Mouse (Mus musculus) frontal cortex, adult (tissue): ENCODE results near the gene Olfr1321.

Source experiments
- ATAC-seq: cut with Nextera tagmentation; 2 replicates; pipeline ENCODE4 v1.9.2; 2017; ENCODE audit warnings: mild to moderate bottlenecking, moderate library complexity, mixed read lengths; ENCODE audit not compliant: low TSS enrichment

Gene Olfr1321

DNA sequence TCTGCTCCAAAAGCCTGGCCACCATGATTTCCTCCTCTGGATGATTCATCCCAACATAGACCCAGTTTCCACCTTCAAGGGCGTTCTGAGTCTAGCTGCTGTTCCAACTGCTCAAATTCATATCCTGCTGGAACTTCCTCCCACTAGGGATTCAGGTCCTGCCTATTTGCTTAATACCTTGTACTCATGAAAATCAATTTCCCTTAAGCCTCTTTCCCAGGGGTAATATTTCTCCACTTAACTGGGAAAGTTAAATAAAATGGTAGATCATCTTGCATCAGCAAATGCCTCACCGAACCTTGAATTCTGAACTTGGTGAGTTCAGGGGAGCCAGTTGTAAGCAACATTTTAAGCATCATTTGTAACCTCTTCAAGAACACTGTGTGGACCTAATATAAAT, at the start of gene Olfr1321:
Gene Olfr1321 (minus strand): TSS at position 101 of the 400 bp plus-strand sequence.
- ATAC-seq = no peak

DNA sequence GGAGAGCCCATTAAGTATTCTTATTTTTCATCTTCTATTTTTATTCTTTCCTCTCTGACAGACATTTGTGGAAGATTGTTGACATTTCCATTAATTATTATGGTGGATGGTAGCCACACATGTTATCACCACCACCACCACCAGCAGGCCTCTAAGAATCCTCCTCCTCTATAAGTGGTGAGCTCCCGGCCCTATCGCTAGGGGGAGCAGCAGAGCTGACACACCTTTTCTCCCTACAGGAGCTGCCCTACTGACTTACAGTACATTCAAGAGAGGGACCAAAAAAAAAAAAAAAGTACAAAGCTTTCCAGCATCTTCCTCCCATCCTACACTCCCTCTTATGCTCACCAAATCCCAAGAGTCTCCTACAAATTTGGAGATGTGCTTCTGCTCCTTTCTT, 36.0 kb upstream of the Olfr1321 start:
- no peak for ATAC-seq

DNA sequence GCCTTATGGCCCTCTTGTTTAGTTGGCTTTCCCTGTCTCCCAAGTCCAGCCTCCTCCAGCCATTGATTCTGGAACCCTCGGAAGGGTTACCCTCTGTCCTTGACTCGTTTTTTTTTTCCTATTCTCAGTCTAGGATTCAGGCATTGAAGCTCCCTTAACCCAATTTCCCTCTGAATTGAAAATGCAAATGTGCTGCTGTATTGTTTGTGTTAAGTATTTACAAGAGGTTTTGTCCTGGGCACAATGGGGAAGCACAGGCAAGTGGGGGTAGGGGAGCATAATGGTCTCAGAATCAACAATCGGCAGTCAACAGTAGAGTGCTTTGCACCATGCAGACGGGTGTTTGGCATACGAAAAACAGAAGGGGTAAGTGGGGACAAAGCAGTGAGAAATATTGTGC, 10.3 kb upstream of the Olfr1321 start:
- ATAC-seq = no peak
